Mouse (Mus musculus) heart, embryonic 10.5 days (tissue): Measurements from ENCODE around the gene Ifna14. TPM values are rescaled to one million over a fixed set of nuclear protein-coding genes. Genes with fewer than 3 reads are reported as not detected.

Source experiments
- DNase-seq: peaks from one replicate; pipeline ENCODE4 v3.0.0-alpha.2; 2017; ENCODE audit warnings: low spot score
- H3K27ac ChIP-seq: fragments of 300-500 bp; sonication (generic); 2 replicates; pipeline ENCODE4 v1.5.1; 2016; ENCODE audit warnings: mild to moderate bottlenecking
- H3K27me3 ChIP-seq: fragments of 300-500 bp; sonication (generic); 2 replicates; pipeline ENCODE4 v1.6.1; 2016; ENCODE audit warnings: mild to moderate bottlenecking; ENCODE audit not compliant: poor library complexity, insufficient read depth, severe bottlenecking
- H3K36me3 ChIP-seq: fragments of 300-500 bp; sonication (generic); 2 replicates; pipeline ENCODE4 v1.6.1; 2016; ENCODE audit warnings: mild to moderate bottlenecking, moderate library complexity
- H3K4me1 ChIP-seq: fragments of 300-500 bp; sonication (generic); 2 replicates; pipeline ENCODE4 v1.6.1; 2016; ENCODE audit warnings: mild to moderate bottlenecking
- H3K4me3 ChIP-seq: fragments of 300-500 bp; sonication (generic); 2 replicates; pipeline ENCODE4 v1.5.1; 2016; ENCODE audit warnings: mild to moderate bottlenecking, moderate library complexity
- H3K9me3 ChIP-seq: fragments of 300-500 bp; sonication (generic); 2 replicates; pipeline ENCODE4 v1.6.1; 2016; ENCODE audit warnings: mild to moderate bottlenecking, moderate library complexity
- WGBS: fragments of 180-500 bp; shearing (Covaris S2); methylation state at CpG from one replicate; pipeline ENCODE4 v1.1.7; 2016; 5-methylcytosine and 5-hydroxymethylcytosine counted together
- polyA plus RNA-seq: library from polyadenylated mRNA; unstranded; fragments of >200 nt; fragmentation: Nextera tagmentation; extraction: Ambion mirVana; gene quantifications from 2 replicates; pipeline ENCODE4 v1.2.1, GENCODE M21; 2016

Gene Ifna14
- polyA plus RNA-seq, 1 experiment from 2014 or later = not detected

- Histone ChIP-seq H3K36me3 (no peaks in the 10 kb centered on the region), H3K4me1 (no peaks in the 10 kb centered on the region), H3K9me3 (no peaks in the 10 kb centered on the region), H3K27me3 (no peaks in the 10 kb centered on the region), H3K27ac (no peak overlapping the region), H3K4me3 (no peak overlapping the region)
- DNase-seq = no peak
- WGBS = 68% methylated on average over 2 of the region's 2 CpGs
Observed at GRCm38 (mm10) chr4:88530892-88531291, 40.7 kb downstream of the Ifna14 start.

- no peak overlapping the region for H3K27ac ChIP-seq
- 70% methylated on average over 4 of the region's 4 CpGs for WGBS
- H3K36me3 ChIP-seq = no peaks in the 10 kb centered on the region
- DNase-seq = no peak
- H3K9me3 ChIP-seq = no peaks in the 10 kb centered on the region
- no peaks in the 10 kb centered on the region for H3K27me3 ChIP-seq
- no peaks in the 10 kb centered on the region for H3K4me1 ChIP-seq
- no peak overlapping the region for H3K4me3 ChIP-seq
Observed at GRCm38 (mm10) chr4:88530271-88530670, 41.3 kb downstream of the Ifna14 start.

GRCm38 (mm10) chr4:88526379-88527049, 45.1 kb downstream of the Ifna14 start:
- Histone ChIP-seq H3K27me3 (peaks cover 6% of the 10 kb centered on the region; the same call in 1 of the 2 replicates), H3K4me3 (no peak overlapping the region), H3K36me3 (no peaks in the 10 kb centered on the region), H3K9me3 (no peaks in the 10 kb centered on the region), H3K4me1 (no peaks in the 10 kb centered on the region), H3K27ac (no peak overlapping the region)
- 73% methylated on average over 5 of the region's 5 CpGs for WGBS
- DNase-seq = no peak

DNA sequence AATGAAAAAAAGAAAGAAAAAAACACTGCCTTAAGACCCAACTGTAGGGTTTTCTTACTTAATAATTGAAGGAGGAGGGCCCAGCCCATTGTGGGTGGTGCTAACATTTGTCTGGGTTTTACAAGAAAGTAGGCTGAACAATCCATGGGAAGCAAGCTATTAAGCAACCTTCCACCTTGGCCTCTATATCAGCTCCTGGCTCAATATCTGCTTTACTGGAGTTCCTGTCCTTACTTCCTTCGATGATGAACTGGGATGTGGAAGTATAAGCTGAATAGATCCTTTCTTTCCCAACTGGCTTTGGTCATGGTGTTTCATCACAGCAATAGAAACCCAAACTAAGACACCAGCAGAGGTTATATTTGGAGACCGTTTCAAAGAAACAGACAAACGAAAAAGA, 46.2 kb downstream of the Ifna14 start:
- Histone ChIP-seq H3K27me3 (peaks cover 6% of the 10 kb centered on the region; the same call in 1 of the 2 replicates), H3K27ac (no peak overlapping the region), H3K4me3 (no peak overlapping the region), H3K36me3 (no peaks in the 10 kb centered on the region), H3K9me3 (no peaks in the 10 kb centered on the region), H3K4me1 (no peaks in the 10 kb centered on the region)
- DNase-seq = no peak
- WGBS = 70% methylated on average over 3 of the region's 3 CpGs

- DNase-seq = no peak
- Histone ChIP-seq H3K27ac (no peak overlapping the region), H3K36me3 (no peaks in the 10 kb centered on the region), H3K27me3 (peaks cover 6% of the 10 kb centered on the region; the same call in 1 of the 2 replicates), H3K4me3 (no peak overlapping the region), H3K9me3 (no peaks in the 10 kb centered on the region), H3K4me1 (no peaks in the 10 kb centered on the region)
Observed at GRCm38 (mm10) chr4:88523241-88523640, 48.4 kb downstream of the Ifna14 start.

- Histone ChIP-seq H3K27ac (no peak within 1 kb of the TSS), H3K4me1 (no peaks in the 10 kb centered on the region), H3K9me3 (no peaks in the 10 kb centered on the region), H3K27me3 (peaks cover 6% of the 10 kb centered on the region; the same call in 1 of the 2 replicates), H3K36me3 (no peaks in the 10 kb centered on the region), H3K4me3 (no peak within 1 kb of the TSS)
- DNase-seq = no peak
- WGBS = 76% methylated on average over 4 of the region's 4 CpGs
Observed at GRCm38 (mm10) chr4:88522674-88523073, 48.9 kb downstream of the Ifna14 start, which contains the start of gene Ifnb1. TSS of gene Ifnb1 (minus strand) at chr4:88522774.

Other genes starting within 250 kb of the Ifna14 start
- 5.5 and 8.2 TPM in 2 replicates for gene Hacd4, start 132.9 kb downstream of the Ifna14 start, polyA plus RNA-seq
- not detected in 2 replicates for gene Ifnb1, start 49.0 kb downstream of the Ifna14 start, polyA plus RNA-seq
- not detected in 2 replicates for gene Ifna15, start 13.6 kb downstream of the Ifna14 start, polyA plus RNA-seq
- gene Ifna9, start 20.6 kb upstream of the Ifna14 start, polyA plus RNA-seq = not detected in 2 replicates
- gene Ifna12, start 31.6 kb upstream of the Ifna14 start, polyA plus RNA-seq = not detected in 2 replicates
- gene C87499, start 62.6 kb upstream of the Ifna14 start, polyA plus RNA-seq = not detected in 2 replicates
- gene Ifna13, start 72.7 kb upstream of the Ifna14 start, polyA plus RNA-seq = not detected in 2 replicates
- not detected in 2 replicates for gene Ifna16, start 105.1 kb upstream of the Ifna14 start, polyA plus RNA-seq
- not detected in 2 replicates for gene Ifna2, start 112.1 kb upstream of the Ifna14 start, polyA plus RNA-seq
- gene Ifnab, start 119.6 kb upstream of the Ifna14 start, polyA plus RNA-seq = not detected in 2 replicates
- gene Gm26566, start 150.0 kb upstream of the Ifna14 start, polyA plus RNA-seq = 1.1 and 1.2 TPM in 2 replicates
- 83.9 and 88.7 TPM in 2 replicates for gene Klhl9, start 150.7 kb upstream of the Ifna14 start, polyA plus RNA-seq
- 0.30 TPM in 1 of 2 replicates, not detected in the other for gene Gm13271, start 183.1 kb upstream of the Ifna14 start, polyA plus RNA-seq
- 0.28 and 0.36 TPM in 2 replicates for gene Gm13283, start 188.3 kb upstream of the Ifna14 start, polyA plus RNA-seq
- gene Gm13290, start 202.0 kb upstream of the Ifna14 start, polyA plus RNA-seq = not detected in 2 replicates
- gene Gm13289, start 205.1 kb upstream of the Ifna14 start, polyA plus RNA-seq = not detected in 2 replicates
- not detected in 2 replicates for gene Gm13272, start 208.1 kb upstream of the Ifna14 start, polyA plus RNA-seq
- gene Ifnz, start 210.3 kb upstream of the Ifna14 start, polyA plus RNA-seq = 0.21 TPM in 1 of 2 replicates, not detected in the other
- gene Gm13276, start 213.9 kb upstream of the Ifna14 start, polyA plus RNA-seq = not detected in 2 replicates
- gene Gm13277, start 216.8 kb upstream of the Ifna14 start, polyA plus RNA-seq = not detected in 2 replicates
- gene Gm13278, start 219.8 kb upstream of the Ifna14 start, polyA plus RNA-seq = not detected in 2 replicates
- gene Gm13275, start 222.7 kb upstream of the Ifna14 start, polyA plus RNA-seq = not detected in 2 replicates
- not detected in 2 replicates for gene Gm13279, start 225.6 kb upstream of the Ifna14 start, polyA plus RNA-seq
- 0.34 and 0.79 TPM in 2 replicates for gene Gm13285, start 227.9 kb upstream of the Ifna14 start, polyA plus RNA-seq
- not detected in 2 replicates for gene Gm13287, start 231.5 kb upstream of the Ifna14 start, polyA plus RNA-seq
- gene Gm13288, start 233.7 kb upstream of the Ifna14 start, polyA plus RNA-seq = not detected in 2 replicates
- gene Ifna7, start 244.4 kb upstream of the Ifna14 start, polyA plus RNA-seq = not detected in 2 replicates
- not detected in 2 replicates for gene Ifna11, start 248.2 kb upstream of the Ifna14 start, polyA plus RNA-seq